Mouse (Mus musculus) brain, adult 2 months (tissue): ENCODE results near the gene Tmem229b.
"Not testable (repeated sequence)": the region's sequence is repeated elsewhere in the genome, so short reads cannot be mapped to it uniquely, and the experiment has no call there.

Experiments used
- DNase-seq: peaks from one replicate; pipeline ENCODE4 v3.0.0; 2011; ENCODE audit warnings: low read depth, low spot score

The Tmem229b gene

GRCm38 (mm10) chr12:78952484-78952883 is 54.9 kb downstream of the Tmem229b start:
- DNase-seq: peak; percentile 98

GRCm38 (mm10) chr12:78952053-78952452 is 55.4 kb downstream of the Tmem229b start:
- peak; percentile 85 for DNase-seq

- DNase-seq: no peak
Measured at GRCm38 (mm10) chr12:78947661-78948060, 59.8 kb downstream of the Tmem229b start.

- peak; percentile 64 for DNase-seq
Measured at GRCm38 (mm10) chr12:78947161-78947560, 60.3 kb downstream of the Tmem229b start.

GRCm38 (mm10) chr12:78942931-78943330 is 64.5 kb downstream of the Tmem229b start:
- DNase-seq: peak; percentile 47

- no peak for DNase-seq
Measured at GRCm38 (mm10) chr12:78940081-78940480, 67.3 kb downstream of the Tmem229b start.

- DNase-seq: no peak
Measured at GRCm38 (mm10) chr12:78939393-78940037, 67.9 kb downstream of the Tmem229b start.

GRCm38 (mm10) chr12:78936494-78936893 is 70.9 kb downstream of the Tmem229b start:
- DNase-seq: no peak

GRCm38 (mm10) chr12:78929900-78930299 is 77.5 kb downstream of the Tmem229b start:
- no peak for DNase-seq

GRCm38 (mm10) chr12:78927287-78927686 is 80.1 kb downstream of the Tmem229b start:
- no peak for DNase-seq

- peak; percentile 66 for DNase-seq
Measured at GRCm38 (mm10) chr12:78923539-78924189, 83.8 kb downstream of the Tmem229b start.

- DNase-seq: not testable (repeated sequence)
Measured at GRCm38 (mm10) chr12:78922977-78923376, 84.5 kb downstream of the Tmem229b start.

GRCm38 (mm10) chr12:78922058-78922457 is 85.4 kb downstream of the Tmem229b start:
- DNase-seq: no peak

- DNase-seq: no peak
Measured at GRCm38 (mm10) chr12:78921421-78921820, 86.0 kb downstream of the Tmem229b start.

GRCm38 (mm10) chr12:78919079-78919712 is 88.2 kb downstream of the Tmem229b start:
- peak; percentile 97 for DNase-seq

GRCm38 (mm10) chr12:78918227-78919078 is 89.0 kb downstream of the Tmem229b start:
- peak; percentile 95 for DNase-seq

GRCm38 (mm10) chr12:78916278-78916677 is 91.1 kb downstream of the Tmem229b start:
- no peak for DNase-seq

- no peak for DNase-seq
Measured at GRCm38 (mm10) chr12:78915561-78915960, 91.9 kb downstream of the Tmem229b start.

- DNase-seq: no peak
Measured at GRCm38 (mm10) chr12:78914458-78914857, 93.0 kb downstream of the Tmem229b start.
